Mouse (Mus musculus) G1E-ER4 (cell line): ENCODE measurements around the gene A830031A19Rik. TPM values are rescaled to one million over a fixed set of nuclear protein-coding genes. Genes with fewer than 3 reads are reported as not detected.

Source experiments
- GATA1 ChIP-seq: IDR thresholded peaks from one replicate; pipeline ENCODE4 v1.8.0; 2012; ENCODE audit warnings: low read length, inconsistent platforms
- polyA plus RNA-seq: library from polyadenylated mRNA; stranded (reverse); fragments of >175 nt; gene quantifications from 2 replicates; pipeline ENCODE4 v1.2.3, GENCODE M21; 2012

Gene A830031A19Rik
- polyA plus RNA-seq, 1 experiment = not detected

GRCm38 (mm10) chr11:24064221-24064620, 10.6 kb downstream of the A830031A19Rik start:
- no peak for TF ChIP-seq GATA1

- TF ChIP-seq GATA1 = no peak
Observed at GRCm38 (mm10) chr11:24062495-24063096, 12.3 kb downstream of the A830031A19Rik start.

- TF ChIP-seq GATA1 = no peak
Observed at GRCm38 (mm10) chr11:24061819-24062218, 13.0 kb downstream of the A830031A19Rik start.

GRCm38 (mm10) chr11:24060428-24060827, 14.4 kb downstream of the A830031A19Rik start:
- TF ChIP-seq GATA1 = no peak

GRCm38 (mm10) chr11:24059137-24059536, 15.7 kb downstream of the A830031A19Rik start:
- TF ChIP-seq GATA1 = no peak

GRCm38 (mm10) chr11:24052882-24053281, 22.0 kb downstream of the A830031A19Rik start:
- TF ChIP-seq GATA1 = no peak

- TF ChIP-seq GATA1 = no peak
Observed at GRCm38 (mm10) chr11:24050032-24050757, 24.7 kb downstream of the A830031A19Rik start.

- TF ChIP-seq GATA1 = no peak
Observed at GRCm38 (mm10) chr11:24049226-24050031, 25.4 kb downstream of the A830031A19Rik start.

GRCm38 (mm10) chr11:24044025-24044424, 30.8 kb downstream of the A830031A19Rik start:
- no peak for TF ChIP-seq GATA1

GRCm38 (mm10) chr11:24020760-24021159, 54.1 kb downstream of the A830031A19Rik start:
- TF ChIP-seq GATA1 = no peak

- no peak for TF ChIP-seq GATA1
Observed at GRCm38 (mm10) chr11:24018783-24019182, 56.1 kb downstream of the A830031A19Rik start.

- TF ChIP-seq GATA1 = no peak
Observed at GRCm38 (mm10) chr11:24016647-24017179, 58.1 kb downstream of the A830031A19Rik start.

- TF ChIP-seq GATA1 = no peak
Observed at GRCm38 (mm10) chr11:24016049-24016448, 58.8 kb downstream of the A830031A19Rik start.

- TF ChIP-seq GATA1 = no peak
Observed at GRCm38 (mm10) chr11:24014642-24015041, 60.2 kb downstream of the A830031A19Rik start.

- TF ChIP-seq GATA1 = no peak
Observed at GRCm38 (mm10) chr11:24012301-24012700, 62.6 kb downstream of the A830031A19Rik start.

- no peak for TF ChIP-seq GATA1
Observed at GRCm38 (mm10) chr11:24008976-24009375, 65.9 kb downstream of the A830031A19Rik start.
